ENCODE assay signal across 17 mouse cellular contexts in the genomic region with DNA sequence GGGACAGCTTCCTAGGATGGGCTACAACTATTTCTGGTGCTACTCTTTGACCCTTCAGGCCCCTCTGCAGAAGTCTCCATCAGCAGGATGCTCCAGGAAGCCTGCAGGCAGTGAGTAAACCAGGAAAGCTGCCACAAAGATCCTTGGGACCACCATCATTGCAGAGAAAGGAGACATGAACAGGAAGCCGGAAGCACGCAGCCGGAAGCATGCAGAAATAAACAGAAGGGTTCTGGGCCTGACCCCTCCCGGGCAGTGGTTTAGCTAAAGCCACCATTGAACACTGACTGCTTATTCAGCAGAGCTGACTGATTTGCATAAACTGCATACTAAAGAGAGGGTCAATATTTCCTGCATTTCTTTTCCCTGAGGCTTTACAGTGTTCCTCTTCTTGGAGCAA. TPM values are rescaled to one million over a fixed set of nuclear protein-coding genes. Genes with fewer than 3 reads are reported as not detected.
DNase-seq lines count a peak whose midpoint lies in the region; ATAC-seq and TF ChIP-seq lines count a peak whose summit lies in the region.
"Had no signal": no experiment of that assay in that cellular context is flagged by ENCODE, and none has a peak within 500 bp of the region (broad histone marks: within the 10 kb centered on the region; RNA-seq: fewer than 3 reads in every experiment).

No protein-coding gene starts in this region.

- no peaks in the 10 kb centered on the region for H3K36me3 ChIP-seq in hindbrain, postnatal 0 days (ENCODE audit: insufficient read depth, low read length)
- H3K36me3 ChIP-seq in hindbrain, embryonic 12.5 days, result no peaks in the 10 kb centered on the region
- no peaks in the 10 kb centered on the region for H3K36me3 ChIP-seq in liver, adult 2 months (ENCODE audit: control insufficient read depth, insufficient read depth, low read length)
- no peaks in the 10 kb centered on the region for H3K36me3 ChIP-seq in liver, embryonic 11.5 days (ENCODE audit: control insufficient read depth, insufficient read depth, low read length)
- H3K36me3 ChIP-seq in midbrain, embryonic 13.5 days, result no peaks in the 10 kb centered on the region
- H3K36me3 ChIP-seq in midbrain, embryonic 16.5 days (ENCODE audit: control insufficient read depth, insufficient read depth, low read length), result no peaks in the 10 kb centered on the region
- H3K36me3 ChIP-seq: neural tube, embryonic 15.5 days had no signal

- no peak for DNase-seq in hindbrain, postnatal 0 days (ENCODE audit: low spot score)
- peak; percentile 18 for DNase-seq in liver, adult 2 months (ENCODE audit: extremely low read depth, low read depth, low spot score)
- no peak for DNase-seq in liver, embryonic 11.5 days (ENCODE audit: low spot score)
- DNase-seq in yolk sac, embryonic 10.5 days (ENCODE audit: low spot score), result peak; percentile 9
- DNase-seq: adrenal gland, adult 8-10 months; cerebellum, adult 9-11 months; layer of hippocampus, postnatal 36 days; right cerebral cortex, postnatal 4 days; thymus, adult 2 months had no signal

- WGBS in hindbrain, postnatal 0 days, result 37% methylated on average over 4 of the region's 4 CpGs
- WGBS in hindbrain, embryonic 12.5 days, result 62% methylated on average over 4 of the region's 4 CpGs
- WGBS in liver, adult 2 months, result 37% methylated on average over 4 of the region's 4 CpGs
- 74% methylated on average over 4 of the region's 4 CpGs for WGBS in liver, embryonic 11.5 days
- WGBS in midbrain, embryonic 13.5 days, result 62% methylated on average over 4 of the region's 4 CpGs
- 48% methylated on average over 4 of the region's 4 CpGs for WGBS in midbrain, embryonic 16.5 days

- 0 out of 2 replicates have a peak, but pooled peaks cover 3% of the 10 kb centered on the region for H3K4me1 ChIP-seq in hindbrain, postnatal 0 days (ENCODE audit: insufficient read depth, low read length)
- H3K4me1 ChIP-seq in hindbrain, embryonic 12.5 days, result peaks cover 5% of the 10 kb centered on the region; the same call in 1 of the 2 replicates
- peaks cover 10% of the 10 kb centered on the region for H3K4me1 ChIP-seq in liver, adult 2 months (ENCODE audit: control insufficient read depth, insufficient read depth, low read length)
- H3K4me1 ChIP-seq in liver, embryonic 11.5 days (replicated peaks; ENCODE audit: control insufficient read depth, insufficient read depth, low read length), result no peaks in the 10 kb centered on the region
- H3K4me1 ChIP-seq in midbrain, embryonic 13.5 days (replicated peaks), result no peaks in the 10 kb centered on the region
- H3K4me1 ChIP-seq in midbrain, embryonic 16.5 days (ENCODE audit: control insufficient read depth, insufficient read depth, low read length), result no peaks in the 10 kb centered on the region

- H3K4me2 ChIP-seq in hindbrain, postnatal 0 days (ENCODE audit: low read depth, low read length), result no peak overlapping the region
- H3K4me2 ChIP-seq in hindbrain, embryonic 12.5 days (replicated peaks), result no peak overlapping the region
- no peak overlapping the region for H3K4me2 ChIP-seq in liver, embryonic 11.5 days
- no peak overlapping the region for H3K4me2 ChIP-seq in midbrain, embryonic 13.5 days (replicated peaks)
- no peak overlapping the region for H3K4me2 ChIP-seq in midbrain, embryonic 16.5 days (ENCODE audit: low read length)
- H3K4me2 ChIP-seq: midbrain, embryonic 11.5 days; neural tube, embryonic 15.5 days had no signal

- no peak for TF ChIP-seq POLR2A in liver, adult 2 months (IDR thresholded peaks at IDR 0.05; ENCODE audit: extremely low read depth, insufficient read depth, low read length)

- peak; percentile 45; the same call in 1 of the 2 replicates for ATAC-seq in hindbrain, postnatal 0 days
- ATAC-seq in hindbrain, embryonic 12.5 days (ENCODE audit: low FRiP score), result no peak
- no peak for ATAC-seq in liver, embryonic 11.5 days (replicated peaks; ENCODE audit: low FRiP score)
- no peak for ATAC-seq in midbrain, embryonic 13.5 days
- ATAC-seq in midbrain, embryonic 16.5 days, result no peak
- ATAC-seq in megakaryocyte, adult 5-6 weeks (ENCODE audit: poor library complexity, severe bottlenecking), result no peak
- ATAC-seq: intestine, embryonic 16.5 days had no signal

- 0 out of 2 replicates have a peak overlapping the region, but pooled peaks have one; percentile 7 for H3K27ac ChIP-seq in hindbrain, postnatal 0 days
- H3K27ac ChIP-seq in hindbrain, embryonic 12.5 days, result no peak overlapping the region
- H3K27ac ChIP-seq in liver, adult 2 months (replicated peaks; ENCODE audit: insufficient read depth, low read depth, low read length), result no peak overlapping the region
- H3K27ac ChIP-seq in liver, embryonic 11.5 days (ENCODE audit: low read depth, low read length), result no peak overlapping the region
- H3K27ac ChIP-seq in midbrain, embryonic 13.5 days, result 0 out of 2 replicates have a peak overlapping the region, but pooled peaks have one; percentile 0
- H3K27ac ChIP-seq in midbrain, embryonic 16.5 days (ENCODE audit: low read length), result no peak overlapping the region
- H3K27ac ChIP-seq: layer of hippocampus, adult 2 months had no signal

- no peak for TF ChIP-seq CTCF in hindbrain, postnatal 0 days (IDR thresholded peaks at IDR 0.05; ENCODE audit: low read depth)
- TF ChIP-seq CTCF in liver, adult 2 months (IDR thresholded peaks at IDR 0.05; ENCODE audit: low read depth, low read length), result no peak

- H3K4me3 ChIP-seq in hindbrain, postnatal 0 days (ENCODE audit: low read length), result no peak overlapping the region
- no peak overlapping the region for H3K4me3 ChIP-seq in hindbrain, embryonic 12.5 days
- no peak overlapping the region for H3K4me3 ChIP-seq in liver, adult 2 months (ENCODE audit: insufficient read depth, low read depth, low read length)
- no peak overlapping the region for H3K4me3 ChIP-seq in liver, embryonic 11.5 days (ENCODE audit: low read depth, low read length)
- no peak overlapping the region for H3K4me3 ChIP-seq in midbrain, embryonic 13.5 days (replicated peaks)
- H3K4me3 ChIP-seq in midbrain, embryonic 16.5 days (ENCODE audit: low read depth, low read length), result no peak overlapping the region
- H3K4me3 ChIP-seq: layer of hippocampus, adult 2 months; neural tube, embryonic 15.5 days had no signal

- no peaks in the 10 kb centered on the region for H3K27me3 ChIP-seq in hindbrain, postnatal 0 days (ENCODE audit: insufficient read depth, low read length)
- no peaks in the 10 kb centered on the region for H3K27me3 ChIP-seq in hindbrain, embryonic 12.5 days
- no peaks in the 10 kb centered on the region for H3K27me3 ChIP-seq in liver, adult 2 months (ENCODE audit: control insufficient read depth, insufficient read depth, low read length)
- H3K27me3 ChIP-seq in liver, embryonic 11.5 days (replicated peaks; ENCODE audit: control insufficient read depth, insufficient read depth, low read length), result no peaks in the 10 kb centered on the region
- no peaks in the 10 kb centered on the region for H3K27me3 ChIP-seq in midbrain, embryonic 13.5 days
- H3K27me3 ChIP-seq in midbrain, embryonic 16.5 days (ENCODE audit: control insufficient read depth, insufficient read depth, low read depth, low read length), result no peaks in the 10 kb centered on the region
- H3K27me3 ChIP-seq: neural tube, embryonic 15.5 days had no signal

- no peaks in the 10 kb centered on the region for H3K9me3 ChIP-seq in hindbrain, postnatal 0 days (ENCODE audit: low read length)
- no peaks in the 10 kb centered on the region for H3K9me3 ChIP-seq in hindbrain, embryonic 12.5 days (replicated peaks)
- H3K9me3 ChIP-seq in liver, embryonic 11.5 days (ENCODE audit: control insufficient read depth, low read length), result no peaks in the 10 kb centered on the region
- H3K9me3 ChIP-seq in midbrain, embryonic 13.5 days, result no peaks in the 10 kb centered on the region
- H3K9me3 ChIP-seq in midbrain, embryonic 16.5 days (replicated peaks; ENCODE audit: control insufficient read depth, low read length, poor library complexity, severe bottlenecking), result no peaks in the 10 kb centered on the region
- H3K9me3 ChIP-seq: neural tube, embryonic 15.5 days had no signal

- H3K9ac ChIP-seq in hindbrain, postnatal 0 days (replicated peaks; ENCODE audit: low read length), result no peak overlapping the region
- H3K9ac ChIP-seq in hindbrain, embryonic 12.5 days, result no peak overlapping the region
- H3K9ac ChIP-seq in liver, adult 2 months (ENCODE audit: low read depth, low read length), result no peak overlapping the region
- no peak overlapping the region for H3K9ac ChIP-seq in liver, embryonic 11.5 days (ENCODE audit: low read depth, low read length)
- no peak overlapping the region for H3K9ac ChIP-seq in midbrain, embryonic 13.5 days (replicated peaks)
- no peak overlapping the region for H3K9ac ChIP-seq in midbrain, embryonic 16.5 days (ENCODE audit: low read depth, low read length)
- H3K9ac ChIP-seq: neural tube, embryonic 15.5 days had no signal

- no peaks in the 10 kb centered on the region for H3K79me2 ChIP-seq in liver, adult 2 months (ENCODE audit: control insufficient read depth, insufficient read depth, low read length)

RNA-seq across cellular contexts. Expression of a gene that starts 26.7 kb away (rescaled TPM):
- total RNA-seq in hindbrain, postnatal 0 days (2014; rRNA removed), result 15.7 and 25.2 TPM in 2 replicates
- 22.9 and 23.7 TPM in 2 replicates for polyA plus RNA-seq in hindbrain, postnatal 0 days (2015; fragmentation: Nextera tagmentation; extraction: Ambion mirVana)
- 33.8 and 35.9 TPM in 2 replicates for polyA plus RNA-seq in hindbrain, embryonic 12.5 days (2016; fragmentation: Nextera tagmentation; extraction: Ambion mirVana)
- total RNA-seq in liver, adult 2 months (2014; rRNA removed), result 16.9 and 21.6 TPM in 2 replicates
- 7.4 and 8.7 TPM in 2 replicates for polyA plus RNA-seq in liver, adult 2 months (2012; rRNA removed)
- polyA plus RNA-seq in liver, embryonic 11.5 days (2014; fragmentation: Nextera tagmentation; extraction: Ambion mirVana), result 12.9 and 13.7 TPM in 2 replicates
- 40.8 and 41.7 TPM in 2 replicates for polyA plus RNA-seq in midbrain, embryonic 13.5 days (2015; fragmentation: Nextera tagmentation; extraction: Ambion mirVana)
- 39.3 and 41.5 TPM in 2 replicates for polyA plus RNA-seq in midbrain, embryonic 16.5 days (2015; fragmentation: Nextera tagmentation; extraction: Ambion mirVana)
- total RNA-seq in megakaryocyte, adult 5-6 weeks (2015), result 1.2 and 2.3 TPM in 2 replicates
- 0.92 and 2.5 TPM in 2 replicates for total RNA-seq in megakaryocyte, adult 5-6 weeks (2017)

RNA-seq across cellular contexts. Expression of a gene that starts 34.7 kb away (rescaled TPM):
- 26.3 and 26.9 TPM in 2 replicates for total RNA-seq in hindbrain, postnatal 0 days (2014; rRNA removed)
- 2.6 and 2.7 TPM in 2 replicates for polyA plus RNA-seq in hindbrain, postnatal 0 days (2015; fragmentation: Nextera tagmentation; extraction: Ambion mirVana)
- 1.2 and 1.6 TPM in 2 replicates for polyA plus RNA-seq in hindbrain, embryonic 12.5 days (2016; fragmentation: Nextera tagmentation; extraction: Ambion mirVana)
- 0.74 and 1.0 TPM in 2 replicates for total RNA-seq in liver, adult 2 months (2014; rRNA removed)
- 0.61 and 1.0 TPM in 2 replicates for polyA plus RNA-seq in liver, adult 2 months (2012; rRNA removed)
- 0.37 and 0.42 TPM in 2 replicates for polyA plus RNA-seq in liver, embryonic 11.5 days (2014; fragmentation: Nextera tagmentation; extraction: Ambion mirVana)
- 1.6 and 1.7 TPM in 2 replicates for polyA plus RNA-seq in midbrain, embryonic 13.5 days (2015; fragmentation: Nextera tagmentation; extraction: Ambion mirVana)
- polyA plus RNA-seq in midbrain, embryonic 16.5 days (2015; fragmentation: Nextera tagmentation; extraction: Ambion mirVana), result 2.2 and 2.6 TPM in 2 replicates
- total RNA-seq in megakaryocyte, adult 5-6 weeks (2015), result 10.8 and 16.8 TPM in 2 replicates
- 4.9 and 7.2 TPM in 2 replicates for total RNA-seq in megakaryocyte, adult 5-6 weeks (2017)

RNA-seq across cellular contexts. Expression of a gene that starts 59.6 kb away (rescaled TPM):
- total RNA-seq in hindbrain, postnatal 0 days (2014; rRNA removed), result 17.9 and 34.6 TPM in 2 replicates
- 183 and 197 TPM in 2 replicates for polyA plus RNA-seq in hindbrain, postnatal 0 days (2015; fragmentation: Nextera tagmentation; extraction: Ambion mirVana)
- 171 and 174 TPM in 2 replicates for polyA plus RNA-seq in hindbrain, embryonic 12.5 days (2016; fragmentation: Nextera tagmentation; extraction: Ambion mirVana)
- total RNA-seq in liver, adult 2 months (2014; rRNA removed), result 50.3 and 55.5 TPM in 2 replicates
- polyA plus RNA-seq in liver, adult 2 months (2012; rRNA removed), result 48.9 and 55.5 TPM in 2 replicates
- polyA plus RNA-seq in liver, embryonic 11.5 days (2014; fragmentation: Nextera tagmentation; extraction: Ambion mirVana), result 221 and 223 TPM in 2 replicates
- polyA plus RNA-seq in midbrain, embryonic 13.5 days (2015; fragmentation: Nextera tagmentation; extraction: Ambion mirVana), result 180 and 182 TPM in 2 replicates
- 151 and 161 TPM in 2 replicates for polyA plus RNA-seq in midbrain, embryonic 16.5 days (2015; fragmentation: Nextera tagmentation; extraction: Ambion mirVana)
- total RNA-seq in megakaryocyte, adult 5-6 weeks (2015), result 103 and 124 TPM in 2 replicates
- 147 and 159 TPM in 2 replicates for total RNA-seq in megakaryocyte, adult 5-6 weeks (2017)

Comparison
In these comparisons a context has a peak if more than half of its experiments do, and no peak if none do; other contexts are left out.
1. DNase-seq: peak in liver, adult 2 months (single experiment) and yolk sac, embryonic 10.5 days (single experiment); none in hindbrain, postnatal 0 days (single experiment) and liver, embryonic 11.5 days (single experiment).
2. H3K27ac ChIP-seq: peak in hindbrain, postnatal 0 days (single experiment) and midbrain, embryonic 13.5 days (single experiment); none in hindbrain, embryonic 12.5 days (single experiment), liver, adult 2 months (single experiment), liver, embryonic 11.5 days (single experiment) and midbrain, embryonic 16.5 days (single experiment).